Mouse (Mus musculus) NIH3T3 (cell line): ENCODE measurements around the gene Usp1.

Source experiments
- DNase-seq: peaks from one replicate; pipeline ENCODE4 v3.0.0-alpha.2; 2012; ENCODE audit warnings: low read depth

Usp1 gene

GRCm38 (mm10) chr4:98984701-98985100, 61.1 kb downstream of the Usp1 start:
- no peak for DNase-seq
